Mouse (Mus musculus): ENCODE data around the gene Limd2.
A peak's percentile ranks its signal among the peaks of the same experiment; 100 is the strongest.
"Not testable (repeated sequence)": the region's sequence is repeated elsewhere in the genome, so short reads cannot be mapped to it uniquely, and the experiment has no call there.

Gene Limd2

GRCm38 (mm10) chr11:106160841-106161721 lies at the start of gene Limd2, which contains the start of gene Gm10840:
Limd2 (minus strand) TSS chr11:106160860.
Gm10840 (plus strand) TSS chr11:106160850.
- peak; percentile 33 to 53 for DNase-seq

- no peak for DNase-seq
Measured at GRCm38 (mm10) chr11:106202123-106202465, 41.4 kb upstream of the Limd2 start, which contains the start of gene Strada. Strada (minus strand) TSS chr11:106202168.

- DNase-seq = no peak
Measured at GRCm38 (mm10) chr11:106201337-106202122, 40.9 kb upstream of the Limd2 start.

- DNase-seq = no peak
Measured at GRCm38 (mm10) chr11:106200756-106201155, 40.1 kb upstream of the Limd2 start.

- not testable (repeated sequence) for DNase-seq
Measured at GRCm38 (mm10) chr11:106199997-106200396, 39.3 kb upstream of the Limd2 start.

GRCm38 (mm10) chr11:106198277-106198676 lies 37.6 kb upstream of the Limd2 start:
- no peak for DNase-seq

GRCm38 (mm10) chr11:106195341-106195740 lies 34.7 kb upstream of the Limd2 start:
- no peak for DNase-seq

GRCm38 (mm10) chr11:106194891-106195290 lies 34.2 kb upstream of the Limd2 start:
- no peak for DNase-seq

- no peak for DNase-seq
Measured at GRCm38 (mm10) chr11:106194155-106194541, 33.5 kb upstream of the Limd2 start.

- peak; percentile 97 to 98 for DNase-seq
Measured at GRCm38 (mm10) chr11:106193371-106194154, 32.9 kb upstream of the Limd2 start.

- peak; percentile 34 to 53 for DNase-seq
Measured at GRCm38 (mm10) chr11:106192657-106193370, 32.2 kb upstream of the Limd2 start.

GRCm38 (mm10) chr11:106192241-106192640 lies 31.6 kb upstream of the Limd2 start:
- DNase-seq = no peak

GRCm38 (mm10) chr11:106191716-106192115 lies 31.1 kb upstream of the Limd2 start:
- no peak for DNase-seq

GRCm38 (mm10) chr11:106187326-106187725 lies 26.7 kb upstream of the Limd2 start:
- no peak for DNase-seq

- DNase-seq = no peak
Measured at GRCm38 (mm10) chr11:106180449-106180801, 19.8 kb upstream of the Limd2 start.

GRCm38 (mm10) chr11:106179711-106180448 lies 19.2 kb upstream of the Limd2 start:
- DNase-seq = no peak

- no peak for DNase-seq
Measured at GRCm38 (mm10) chr11:106178036-106178782, 17.5 kb upstream of the Limd2 start.

GRCm38 (mm10) chr11:106176372-106176771 lies 15.7 kb upstream of the Limd2 start:
- DNase-seq = no peak

- DNase-seq = no peak
Measured at GRCm38 (mm10) chr11:106175081-106175480, 14.4 kb upstream of the Limd2 start.

- peak; percentile 70 to 84 for DNase-seq
Measured at GRCm38 (mm10) chr11:106174372-106174771, 13.7 kb upstream of the Limd2 start.

- DNase-seq = no peak
Measured at GRCm38 (mm10) chr11:106173228-106173627, 12.6 kb upstream of the Limd2 start.
